Mouse (Mus musculus): ENCODE measurements around the gene Slc7a10.
A peak's percentile ranks its signal among the peaks of the same experiment; 100 is the strongest.
"Not testable (repeated sequence)": the region's sequence is repeated elsewhere in the genome, so short reads cannot be mapped to it uniquely, and the experiment has no call there.

Gene Slc7a10

DNA sequence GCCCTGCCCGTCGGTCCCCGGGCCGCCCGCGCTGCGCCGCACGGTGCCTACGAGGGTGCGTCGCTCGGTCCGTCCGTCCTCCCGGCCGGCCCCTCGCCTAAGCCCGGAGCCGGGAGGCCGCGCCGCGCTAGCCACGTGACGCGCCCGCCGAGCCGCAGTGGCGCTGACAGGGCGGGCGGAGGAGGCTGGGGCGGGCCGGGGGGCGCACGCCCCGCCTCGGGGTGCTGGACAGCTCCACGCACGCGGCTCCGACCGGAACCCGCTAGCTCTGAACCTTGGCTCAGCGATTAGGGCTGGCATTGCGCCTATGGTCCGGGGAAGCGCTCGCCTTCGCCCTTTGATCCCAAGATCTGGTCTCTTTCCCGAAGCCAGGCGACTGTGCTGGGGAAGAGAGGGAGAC, 29.0 kb downstream of the Slc7a10 start, which contains the start of gene Lrp3:
Gene Lrp3, minus strand, starts transcription at position 274 of the 400 bp plus-strand sequence.
- peak within 1 kb of the TSS; percentile 81 for H3K4me3 ChIP-seq (replicated peaks; ENCODE audit: low read length)

GRCm38 (mm10) chr7:35215731-35216130, 29.5 kb downstream of the Slc7a10 start:
- Histone ChIP-seq H3K36me3 (ENCODE audit: insufficient read depth, low read length) (no peaks in the 10 kb centered on the region), H3K4me1 (replicated peaks; ENCODE audit: low read depth, low read length) (peaks cover 21% of the 10 kb centered on the region), H3K9me3 (ENCODE audit: low read length) (no peaks in the 10 kb centered on the region), H3K27me3 (ENCODE audit: insufficient read depth, low read length) (peaks cover 76% of the 10 kb centered on the region), H3K4me3 (replicated peaks; ENCODE audit: low read length) (peak overlapping the region; percentile 81)
- no peak for TF ChIP-seq POU5F1 (IDR thresholded peaks at IDR 0.05; ENCODE audit: borderline replicate concordance, low read length)

More for the DNA sequence above, 29.0 kb downstream of the Slc7a10 start, which contains the start of gene Lrp3:
- no peaks in the 10 kb centered on the region for H3K36me3 ChIP-seq (ENCODE audit: insufficient read depth, low read length)
- H3K4me1 ChIP-seq (replicated peaks; ENCODE audit: low read depth, low read length): peaks cover 21% of the 10 kb centered on the region
- H3K27me3 ChIP-seq (ENCODE audit: insufficient read depth, low read length): peaks cover 77% of the 10 kb centered on the region
- H3K9me3 ChIP-seq (ENCODE audit: low read length): no peaks in the 10 kb centered on the region
- TF ChIP-seq CTCF (conservative IDR thresholded peaks at IDR 0.05; ENCODE audit: low read length): no peak
- no peak for TF ChIP-seq NANOG (IDR thresholded peaks at IDR 0.05; ENCODE audit: borderline replicate concordance, low read length)
- no peak for TF ChIP-seq POU5F1 (IDR thresholded peaks at IDR 0.05; ENCODE audit: borderline replicate concordance, low read length)

GRCm38 (mm10) chr7:35220694-35221365, 34.6 kb downstream of the Slc7a10 start:
- no peak overlapping the region for H3K4me3 ChIP-seq (replicated peaks; ENCODE audit: low read length)
- H3K9me3 ChIP-seq (ENCODE audit: low read length): no peaks in the 10 kb centered on the region
- TF ChIP-seq NANOG (IDR thresholded peaks at IDR 0.05; ENCODE audit: borderline replicate concordance, low read length): no peak
- TF ChIP-seq CTCF (conservative IDR thresholded peaks at IDR 0.05; ENCODE audit: low read length): no peak
- no peak for TF ChIP-seq POU5F1 (IDR thresholded peaks at IDR 0.05; ENCODE audit: borderline replicate concordance, low read length)
- H3K36me3 ChIP-seq (ENCODE audit: insufficient read depth, low read length): no peaks in the 10 kb centered on the region
- no peaks in the 10 kb centered on the region for H3K4me1 ChIP-seq (replicated peaks; ENCODE audit: low read depth, low read length)
- H3K27me3 ChIP-seq (ENCODE audit: insufficient read depth, low read length): peaks cover 41% of the 10 kb centered on the region

DNA sequence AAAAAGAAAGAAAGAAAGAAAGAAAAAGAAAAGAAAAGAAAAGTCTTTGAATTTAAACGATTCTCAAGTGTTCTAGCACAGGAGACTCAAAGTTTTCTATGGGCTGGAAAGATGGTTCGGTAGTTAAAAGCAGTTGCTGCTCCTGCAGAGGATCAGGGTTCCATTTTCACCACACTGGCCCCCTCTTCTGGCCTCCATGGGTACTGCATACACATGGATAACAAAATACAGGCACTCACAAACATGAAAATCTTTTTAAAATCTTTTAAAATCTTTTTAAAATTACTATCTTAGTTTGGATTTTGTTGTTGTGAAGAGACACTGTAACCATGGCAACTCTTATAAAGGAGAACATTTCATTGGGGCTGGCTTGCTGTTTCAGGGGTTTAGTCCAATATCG, 44.1 kb downstream of the Slc7a10 start:
- Histone ChIP-seq H3K36me3 (ENCODE audit: insufficient read depth, low read length) (no peaks in the 10 kb centered on the region), H3K9me3 (ENCODE audit: low read length) (peaks cover 11% of the 10 kb centered on the region; the same call in 1 of the 2 replicates), H3K4me1 (replicated peaks; ENCODE audit: low read depth, low read length) (peaks cover 21% of the 10 kb centered on the region), H3K27me3 (ENCODE audit: insufficient read depth, low read length) (0 out of 2 replicates have a peak, but pooled peaks cover 3% of the 10 kb centered on the region), H3K4me3 (replicated peaks; ENCODE audit: low read length) (no peak overlapping the region)
- TF ChIP-seq CTCF (conservative IDR thresholded peaks at IDR 0.05; ENCODE audit: low read length) (peak; percentile 85), NANOG (IDR thresholded peaks at IDR 0.05; ENCODE audit: borderline replicate concordance, low read length) (no peak)

- H3K4me1 ChIP-seq (replicated peaks; ENCODE audit: low read depth, low read length): peaks cover 27% of the 10 kb centered on the region
- TF ChIP-seq CTCF (conservative IDR thresholded peaks at IDR 0.05; ENCODE audit: low read length) (no peak), NANOG (IDR thresholded peaks at IDR 0.05; ENCODE audit: borderline replicate concordance, low read length) (no peak), POU5F1 (IDR thresholded peaks at IDR 0.05; ENCODE audit: borderline replicate concordance, low read length) (no peak)
- H3K9me3 ChIP-seq (ENCODE audit: low read length): peaks cover 8% of the 10 kb centered on the region; the same call in 1 of the 2 replicates
- no peaks in the 10 kb centered on the region for H3K36me3 ChIP-seq (ENCODE audit: insufficient read depth, low read length)
- peak overlapping the region; percentile 81 for H3K4me3 ChIP-seq (replicated peaks; ENCODE audit: low read length)
- peaks cover 4% of the 10 kb centered on the region; the same call in 1 of the 2 replicates for H3K27me3 ChIP-seq (ENCODE audit: insufficient read depth, low read length)
Observed at GRCm38 (mm10) chr7:35232796-35233455, 46.7 kb downstream of the Slc7a10 start.

DNA sequence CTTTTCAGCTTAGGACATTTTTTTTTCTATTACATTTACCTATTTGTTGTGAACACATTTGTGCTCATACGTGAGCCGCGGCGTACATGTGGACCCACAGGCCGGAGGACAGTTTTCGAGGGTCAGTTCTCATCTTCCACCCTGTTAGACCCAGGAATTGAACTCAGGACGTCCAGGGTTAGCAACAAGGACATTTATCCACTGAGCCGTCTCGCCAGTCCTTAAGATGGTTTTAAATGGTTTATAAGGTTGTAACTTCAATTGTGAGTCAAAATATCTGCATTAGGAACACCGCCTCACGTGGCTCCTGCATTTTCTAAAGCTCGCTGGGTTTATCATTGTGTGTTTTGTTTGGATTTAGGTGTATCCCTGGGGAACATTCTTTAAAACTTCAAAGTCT, 47.7 kb downstream of the Slc7a10 start:
- peaks cover 4% of the 10 kb centered on the region; the same call in 1 of the 2 replicates for H3K9me3 ChIP-seq (ENCODE audit: low read length)
- no peaks in the 10 kb centered on the region for H3K36me3 ChIP-seq (ENCODE audit: insufficient read depth, low read length)
- peaks cover 27% of the 10 kb centered on the region for H3K4me1 ChIP-seq (replicated peaks; ENCODE audit: low read depth, low read length)
- H3K4me3 ChIP-seq (replicated peaks; ENCODE audit: low read length): peak overlapping the region; percentile 81
- no peak for TF ChIP-seq POU5F1 (IDR thresholded peaks at IDR 0.05; ENCODE audit: borderline replicate concordance, low read length)
- no peak for TF ChIP-seq NANOG (IDR thresholded peaks at IDR 0.05; ENCODE audit: borderline replicate concordance, low read length)
- no peak for TF ChIP-seq CTCF (conservative IDR thresholded peaks at IDR 0.05; ENCODE audit: low read length)
- H3K27me3 ChIP-seq (ENCODE audit: insufficient read depth, low read length): peaks cover 4% of the 10 kb centered on the region; the same call in 1 of the 2 replicates

DNA sequence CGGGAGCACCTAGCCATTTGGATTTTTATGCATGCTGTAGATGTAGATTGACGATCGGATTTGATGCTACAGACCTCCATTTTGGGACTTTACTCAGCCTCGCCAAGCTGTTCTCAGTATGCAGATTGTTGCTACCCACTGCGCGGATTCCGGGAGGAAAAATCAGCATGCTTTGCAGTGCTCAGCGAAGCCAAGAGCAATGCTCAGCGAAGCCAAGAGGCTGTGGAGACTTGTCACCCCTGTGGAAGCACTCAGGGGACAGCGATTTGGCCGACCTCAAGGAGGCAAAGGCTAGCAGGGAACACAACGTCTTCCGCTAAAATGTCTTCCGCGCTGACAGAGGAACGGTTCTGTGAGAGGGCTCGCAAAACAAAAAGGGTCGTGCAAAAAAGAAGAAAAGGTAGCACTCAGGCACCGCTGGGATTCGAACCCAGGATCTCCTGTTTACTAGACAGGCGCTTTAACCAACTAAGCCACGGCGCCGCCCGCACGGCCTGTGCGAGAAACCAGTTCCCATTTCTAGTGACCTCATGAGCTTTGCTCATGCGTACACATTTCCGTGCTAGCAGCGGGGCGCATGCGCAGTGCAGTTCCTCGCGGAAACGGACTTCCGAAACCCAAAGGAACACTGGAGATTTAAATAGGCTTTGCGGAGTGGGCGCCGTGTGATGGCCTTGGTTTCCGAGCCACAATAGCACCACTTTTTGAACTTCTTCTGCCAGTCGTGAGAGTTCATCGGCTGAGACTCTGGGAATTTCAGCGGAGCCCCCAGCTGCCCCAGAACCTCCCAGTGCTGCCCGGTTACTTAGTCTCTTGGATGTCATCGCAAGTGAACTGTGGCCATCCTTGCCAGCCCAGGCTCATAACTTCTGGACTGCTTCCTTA, 48.4 kb downstream of the Slc7a10 start:
- H3K9me3 ChIP-seq (ENCODE audit: low read length): no peaks in the 10 kb centered on the region
- TF ChIP-seq POU5F1 (IDR thresholded peaks at IDR 0.05; ENCODE audit: borderline replicate concordance, low read length): no peak; the same call in 1 of the 2 replicates
- no peak for TF ChIP-seq CTCF (conservative IDR thresholded peaks at IDR 0.05; ENCODE audit: low read length)
- no peak; the same call in 1 of the 2 replicates for TF ChIP-seq NANOG (IDR thresholded peaks at IDR 0.05; ENCODE audit: borderline replicate concordance, low read length)
- H3K4me1 ChIP-seq (replicated peaks; ENCODE audit: low read depth, low read length): peaks cover 27% of the 10 kb centered on the region
- H3K27me3 ChIP-seq (ENCODE audit: insufficient read depth, low read length): peaks cover 8% of the 10 kb centered on the region; the same call in 1 of the 2 replicates
- no peaks in the 10 kb centered on the region for H3K36me3 ChIP-seq (ENCODE audit: insufficient read depth, low read length)
- H3K4me3 ChIP-seq (replicated peaks; ENCODE audit: low read length): peak overlapping the region; percentile 81

DNA sequence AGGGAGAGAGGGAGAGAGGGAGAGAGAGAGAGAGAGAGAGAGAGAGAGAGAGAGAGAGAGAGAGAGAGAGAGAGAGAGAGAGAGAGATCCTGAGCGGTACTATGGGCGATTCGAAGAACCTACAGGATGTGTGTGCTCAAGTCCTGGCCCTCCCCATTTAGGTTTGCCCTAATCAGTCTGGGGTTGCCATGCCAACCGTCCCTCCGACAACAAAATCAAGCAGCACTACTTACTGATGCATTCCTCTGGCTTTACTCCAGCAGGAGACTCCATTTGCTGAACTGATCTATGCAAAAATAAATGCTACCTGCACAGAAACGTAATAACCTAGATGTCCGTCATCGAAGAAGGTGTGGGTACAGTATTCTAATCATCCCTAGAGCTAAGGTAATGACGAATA, 49.1 kb downstream of the Slc7a10 start:
- peak overlapping the region; percentile 81 for H3K4me3 ChIP-seq (replicated peaks; ENCODE audit: low read length)
- peaks cover 27% of the 10 kb centered on the region for H3K4me1 ChIP-seq (replicated peaks; ENCODE audit: low read depth, low read length)

DNA sequence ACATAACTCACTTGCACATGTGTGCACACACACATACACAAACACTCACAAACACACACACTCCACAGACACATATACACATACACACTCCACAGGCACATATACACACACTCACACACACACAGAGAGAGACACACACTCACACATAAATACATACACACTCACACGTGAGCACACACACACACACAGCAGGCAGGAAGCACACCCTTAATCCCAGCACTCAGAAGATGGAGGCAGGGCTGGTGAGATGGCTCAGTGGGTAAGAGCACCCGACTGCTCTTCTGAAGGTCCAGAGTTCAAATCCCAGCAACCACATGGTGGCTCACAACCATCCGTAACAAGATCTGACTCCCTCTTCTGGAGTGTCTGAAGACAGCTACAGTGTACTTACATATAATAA, 51.8 kb downstream of the Slc7a10 start:
- not testable (repeated sequence) for H3K4me3 ChIP-seq (replicated peaks; ENCODE audit: low read length); H3K9me3 ChIP-seq (ENCODE audit: low read length); H3K36me3 ChIP-seq (ENCODE audit: insufficient read depth, low read length)
- Histone ChIP-seq H3K4me1 (replicated peaks; ENCODE audit: low read depth, low read length) (peaks cover 21% of the 10 kb centered on the region), H3K27me3 (ENCODE audit: insufficient read depth, low read length) (peaks cover 13% of the 10 kb centered on the region)

More for the DNA sequence above, 49.1 kb downstream of the Slc7a10 start:
- TF ChIP-seq POU5F1 (IDR thresholded peaks at IDR 0.05; ENCODE audit: borderline replicate concordance, low read length): no peak
- TF ChIP-seq CTCF (conservative IDR thresholded peaks at IDR 0.05; ENCODE audit: low read length): no peak
- TF ChIP-seq NANOG (IDR thresholded peaks at IDR 0.05; ENCODE audit: borderline replicate concordance, low read length): no peak
- Histone ChIP-seq H3K27me3 (ENCODE audit: insufficient read depth, low read length) (peaks cover 8% of the 10 kb centered on the region; the same call in 1 of the 2 replicates), H3K9me3 (ENCODE audit: low read length) (no peaks in the 10 kb centered on the region), H3K36me3 (ENCODE audit: insufficient read depth, low read length) (no peaks in the 10 kb centered on the region)

All from E14TG2a.4 (cell line).